Mouse (Mus musculus): ENCODE data around the gene Slc25a25.

GRCm38 (mm10) chr2:32430701-32431676, 20.3 kb downstream of the Slc25a25 start:
- TF ChIP-seq POLR2A (IDR thresholded peaks at IDR 0.05; ENCODE audit: insufficient read length, low read depth) (no peak), TCF12 (IDR thresholded peaks at IDR 0.05; ENCODE audit: insufficient read depth, poor library complexity, severe bottlenecking) (no peak), CEBPB (IDR thresholded peaks at IDR 0.05; ENCODE audit: insufficient read depth, poor library complexity, severe bottlenecking) (no peak), MYOG (IDR thresholded peaks at IDR 0.05; ENCODE audit: control insufficient read depth in 1 of 3, insufficient read depth in 1 of 3, insufficient read length in 2 of 3, low read depth in 2 of 3) (no peak), E2F4 (IDR thresholded peaks at IDR 0.05; ENCODE audit: insufficient read depth) (no peak), POLR2AphosphoS2 (IDR thresholded peaks at IDR 0.05; ENCODE audit: insufficient read length, low read depth) (no peak), MYOD1 (IDR thresholded peaks at IDR 0.05; ENCODE audit: control insufficient read depth in 1 of 3, insufficient read length in 2 of 3, low read depth in 2 of 3) (no peak), MAX (IDR thresholded peaks at IDR 0.05; ENCODE audit: low read depth) (no peak)

Data from myocyte (in vitro differentiated cells).